Mouse (Mus musculus): Measurements from ENCODE around the gene Wnt2. TPM values are rescaled to one million over a fixed set of nuclear protein-coding genes. Genes with fewer than 3 reads are reported as not detected.

Gene Wnt2
- total RNA-seq, 2 experiments from 2014 or later, result 6.7 to 6.8 TPM

DNA sequence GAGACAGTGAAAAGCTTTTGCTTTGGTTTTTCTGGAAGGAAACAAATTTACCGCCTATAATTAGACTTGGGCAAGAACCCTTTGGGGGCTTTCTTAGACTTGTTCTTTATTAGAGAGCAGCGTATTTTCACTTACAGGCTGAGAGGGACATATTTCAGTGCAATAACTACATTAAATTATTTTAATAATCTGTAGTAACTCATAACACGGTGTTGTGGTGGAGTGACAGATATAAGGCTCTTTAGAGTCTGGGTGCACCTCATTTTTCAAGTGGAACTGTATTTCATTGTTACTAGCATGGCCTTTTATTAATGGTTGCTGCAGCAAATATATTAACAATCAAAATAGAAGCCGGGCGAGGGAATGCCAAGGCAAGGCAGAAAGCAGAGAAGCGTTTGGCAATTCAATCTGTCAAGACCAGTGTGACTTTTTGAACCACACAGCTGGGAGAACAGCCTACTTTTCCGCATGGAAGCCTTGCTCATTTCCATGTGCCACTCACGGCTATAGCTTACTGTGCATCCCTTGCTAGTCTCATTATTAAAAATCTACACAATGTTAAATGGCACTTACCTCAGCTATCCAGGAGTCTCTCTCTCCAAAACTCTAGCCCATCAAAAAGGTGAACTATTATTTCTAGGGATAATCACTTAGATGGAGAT lies 6.1 kb downstream of the Wnt2 start:
- intact Hi-C loops (cut with DNase I), result no loop called here
- Histone ChIP-seq H3K4me3 (no peak overlapping the region), H3K27ac (no peak overlapping the region)
- no peak for TF ChIP-seq CTCF (IDR thresholded peaks at IDR 0.05)
- no peak for DNase-seq (ENCODE audit: extremely low spot score in 1 of 2, low spot score in 2 of 2)

DNA sequence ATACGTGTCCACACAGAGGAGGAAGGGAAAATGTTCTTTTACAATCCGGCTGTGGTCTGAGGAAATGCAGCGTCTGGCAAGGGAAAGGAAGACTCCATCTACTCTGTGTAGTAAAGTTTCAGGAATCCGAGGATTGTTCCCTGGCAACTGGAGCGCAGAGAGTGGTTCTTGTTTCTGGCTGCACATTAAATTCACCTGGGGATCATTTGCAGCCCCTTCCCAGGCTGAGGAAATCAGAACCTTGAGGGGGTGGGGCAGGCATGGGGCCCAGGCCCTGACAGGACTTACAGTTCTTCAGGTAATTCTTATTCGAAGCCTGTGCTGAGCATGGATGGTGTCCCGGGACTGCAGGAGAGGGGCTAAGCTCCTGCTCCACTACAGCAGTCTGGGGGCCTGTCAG lies 17.0 kb downstream of the Wnt2 start:
- intact Hi-C loops (cut with DNase I), result no loop called here
- no peak for DNase-seq (ENCODE audit: extremely low spot score in 1 of 2, low spot score in 2 of 2)
- TF ChIP-seq CTCF (IDR thresholded peaks at IDR 0.05), result no peak
- Histone ChIP-seq H3K27ac (no peak overlapping the region), H3K4me3 (no peak overlapping the region)

DNA sequence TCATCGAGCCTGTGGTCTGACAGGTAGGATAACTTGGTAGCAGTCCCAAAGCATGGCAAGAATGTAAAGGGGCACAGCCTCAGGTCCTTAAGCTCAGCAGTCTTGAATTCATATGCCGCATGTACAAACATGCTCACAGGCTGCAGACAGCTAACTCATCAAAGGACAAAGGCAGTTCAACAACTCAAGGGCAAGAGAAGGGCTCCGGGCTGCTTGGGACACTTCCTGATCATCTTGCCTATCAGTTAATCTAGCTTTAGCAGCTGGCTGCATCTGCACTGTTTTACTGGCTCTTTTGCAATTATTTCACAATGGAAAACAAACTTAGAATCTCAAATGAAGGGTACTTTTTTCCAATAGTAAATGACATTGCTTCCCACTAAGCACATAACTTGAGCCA lies 23.0 kb downstream of the Wnt2 start:
- no peak for DNase-seq (ENCODE audit: extremely low spot score in 1 of 2, low spot score in 2 of 2)
- no peak for TF ChIP-seq CTCF (IDR thresholded peaks at IDR 0.05)
- intact Hi-C loops (cut with DNase I), result no loop called here
- H3K4me3 ChIP-seq, result no peak overlapping the region
- H3K27ac ChIP-seq, result no peak overlapping the region

DNA sequence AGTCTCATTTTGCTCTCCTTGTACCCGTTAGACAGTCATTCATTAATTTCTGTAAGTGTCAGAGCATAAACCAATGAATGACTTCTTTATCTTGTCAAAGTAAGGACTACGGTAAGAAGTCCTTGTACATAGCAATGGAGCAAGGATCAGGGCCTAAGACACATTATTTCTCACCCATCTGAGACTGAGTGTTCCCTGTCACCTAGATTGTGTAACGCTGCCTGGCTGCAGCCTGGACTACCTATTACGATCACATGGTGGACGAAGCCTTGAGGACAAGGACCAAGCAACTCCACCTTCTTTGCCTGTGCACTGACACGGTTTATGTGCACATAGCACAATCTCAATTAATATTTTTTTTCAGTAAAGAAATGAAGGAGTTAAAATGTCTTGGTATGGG lies 28.3 kb downstream of the Wnt2 start:
- H3K4me3 ChIP-seq, result no peak overlapping the region
- H3K27ac ChIP-seq, result no peak overlapping the region
- TF ChIP-seq CTCF (IDR thresholded peaks at IDR 0.05), result no peak
- intact Hi-C loops (cut with DNase I), result no loop called here
- no peak for DNase-seq (ENCODE audit: extremely low spot score in 1 of 2, low spot score in 2 of 2)

DNA sequence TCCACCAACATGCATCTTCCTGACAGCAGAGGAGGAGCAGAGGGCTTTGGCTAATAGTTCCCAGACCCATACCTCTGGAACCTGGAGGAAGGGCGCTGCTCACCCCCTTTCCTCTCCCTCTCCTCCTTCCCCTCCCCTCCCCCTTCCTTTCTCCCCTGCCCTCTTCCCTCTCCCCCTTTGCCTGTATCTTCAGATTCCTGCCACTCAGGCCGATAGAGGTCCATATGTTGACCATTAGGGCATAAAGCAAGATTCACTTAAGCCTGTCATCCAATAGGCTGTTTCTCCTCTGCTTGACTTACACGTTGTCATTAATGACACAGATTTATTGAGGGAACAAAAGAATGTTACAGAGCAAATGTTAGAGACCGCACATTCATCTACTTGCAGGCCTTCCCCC lies 31.9 kb downstream of the Wnt2 start:
- Histone ChIP-seq H3K4me3 (no peak overlapping the region), H3K27ac (no peak overlapping the region)
- intact Hi-C loops (cut with DNase I), result no loop called here
- DNase-seq (ENCODE audit: extremely low spot score in 1 of 2, low spot score in 2 of 2), result no peak
- no peak for TF ChIP-seq CTCF (IDR thresholded peaks at IDR 0.05)

DNA sequence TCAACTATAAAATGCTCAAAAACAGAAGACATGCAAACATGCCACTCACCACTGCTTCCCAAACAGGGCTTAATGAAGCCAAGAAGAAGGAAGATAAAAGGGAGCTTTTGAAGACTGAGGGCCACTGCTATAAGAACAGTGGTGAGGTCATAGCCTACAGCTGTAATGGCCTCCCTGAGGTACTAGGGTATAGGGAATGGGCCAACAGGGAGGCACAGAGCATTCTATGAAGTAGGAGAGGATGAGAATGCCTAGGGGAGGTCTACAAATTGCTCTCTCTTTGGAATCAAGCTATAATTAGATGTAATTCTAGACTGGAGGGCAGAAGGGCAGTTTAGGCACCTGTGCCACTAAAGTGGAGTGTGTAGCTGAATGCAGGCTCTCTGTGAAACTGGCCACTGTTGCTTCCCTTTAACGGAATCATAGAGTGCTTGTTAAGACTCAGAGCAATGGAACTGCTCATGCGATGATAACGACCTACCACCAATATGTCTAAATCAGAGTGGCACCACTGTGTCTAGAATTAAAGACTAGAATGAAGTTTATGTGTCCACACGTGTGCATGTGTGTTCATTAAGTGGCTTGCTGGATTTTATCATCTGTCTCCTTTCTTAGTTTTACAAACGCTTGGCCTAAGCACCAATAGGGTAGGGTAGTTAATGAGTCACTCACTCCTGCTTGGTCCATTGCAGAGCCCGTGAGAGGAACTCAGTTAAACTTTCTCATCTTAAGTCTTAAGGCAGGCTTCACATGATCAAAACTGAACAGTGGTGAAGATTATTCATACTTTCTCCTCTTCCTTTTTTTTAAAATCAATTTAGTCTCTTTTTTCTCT lies 35.2 kb downstream of the Wnt2 start:
- no peak for TF ChIP-seq CTCF (IDR thresholded peaks at IDR 0.05)
- intact Hi-C loops (cut with DNase I), result no loop called here
- Histone ChIP-seq H3K4me3 (no peak overlapping the region), H3K27ac (no peak overlapping the region)
- no peak for DNase-seq (ENCODE audit: extremely low spot score in 1 of 2, low spot score in 2 of 2)

DNA sequence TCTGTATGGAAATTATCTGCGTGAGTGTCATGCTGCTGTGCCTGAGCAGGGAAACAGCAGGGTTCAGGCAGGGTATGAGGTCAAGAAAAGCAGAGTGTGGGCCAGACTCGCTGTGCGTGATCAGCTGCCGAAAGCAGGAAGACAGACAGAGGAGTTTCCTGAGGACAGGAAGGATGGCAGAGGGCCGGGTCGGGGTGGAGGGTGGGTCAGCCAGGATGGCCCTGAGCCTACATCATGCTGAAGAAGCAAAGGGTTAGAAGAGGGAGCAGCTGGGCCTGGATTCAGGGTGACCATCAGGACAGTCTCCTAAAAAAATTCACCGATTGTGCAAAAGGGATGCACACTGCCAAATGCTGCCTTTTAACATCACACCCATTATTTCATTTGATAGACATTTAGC lies 38.8 kb downstream of the Wnt2 start:
- H3K4me3 ChIP-seq, result no peak overlapping the region
- TF ChIP-seq CTCF (IDR thresholded peaks at IDR 0.05), result no peak

DNA sequence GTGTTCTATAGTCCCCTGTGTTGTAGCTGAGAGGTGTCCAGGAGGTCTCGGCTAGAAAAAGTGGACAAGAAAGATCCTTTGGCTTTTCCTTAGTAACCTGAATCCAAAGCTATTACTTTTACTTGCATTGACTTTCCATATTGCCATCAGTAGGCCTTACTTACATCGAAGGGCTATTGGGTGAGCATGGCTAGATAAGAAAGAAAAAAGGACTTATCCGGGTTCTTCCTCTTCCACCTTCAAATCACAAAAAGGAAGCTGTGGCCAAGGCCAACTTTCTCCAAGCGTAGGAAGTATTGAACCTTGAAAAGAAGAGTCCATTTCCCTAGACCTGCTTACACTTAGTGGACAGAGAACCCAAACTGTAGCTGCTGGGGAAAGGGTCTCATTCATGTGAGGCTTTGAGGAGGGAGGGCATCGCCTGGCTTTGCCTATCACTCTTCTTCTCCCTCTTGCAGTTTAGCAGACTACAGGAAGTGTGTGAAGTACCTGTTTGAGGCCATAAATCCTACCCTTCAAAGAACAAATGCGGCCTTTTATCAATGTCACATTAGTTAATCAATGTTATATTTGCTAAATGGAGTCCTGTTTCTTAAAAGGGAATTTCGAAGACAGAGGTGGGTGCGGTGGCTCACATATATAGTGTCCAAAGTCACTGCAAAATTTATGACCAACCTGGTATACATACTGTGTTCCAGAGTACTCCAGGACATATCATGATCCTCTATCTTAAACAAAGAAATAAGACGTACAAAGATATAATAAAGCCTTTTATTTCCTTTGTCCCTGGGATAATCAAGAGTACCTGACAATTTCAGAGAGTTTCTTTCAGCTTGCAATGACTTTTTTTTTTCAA lies 40.0 kb downstream of the Wnt2 start:
- Histone ChIP-seq H3K4me3 (no peak overlapping the region), H3K27ac (no peak overlapping the region)
- no peak for TF ChIP-seq CTCF (IDR thresholded peaks at IDR 0.05)
- DNase-seq (ENCODE audit: extremely low spot score in 1 of 2, low spot score in 2 of 2), result no peak
- intact Hi-C loops (cut with DNase I), result no loop called here

More for the DNA sequence above, 38.8 kb downstream of the Wnt2 start:
- no peak overlapping the region for H3K27ac ChIP-seq
- DNase-seq (ENCODE audit: extremely low spot score in 1 of 2, low spot score in 2 of 2), result no peak
- intact Hi-C loops (cut with DNase I), result no loop called here

DNA sequence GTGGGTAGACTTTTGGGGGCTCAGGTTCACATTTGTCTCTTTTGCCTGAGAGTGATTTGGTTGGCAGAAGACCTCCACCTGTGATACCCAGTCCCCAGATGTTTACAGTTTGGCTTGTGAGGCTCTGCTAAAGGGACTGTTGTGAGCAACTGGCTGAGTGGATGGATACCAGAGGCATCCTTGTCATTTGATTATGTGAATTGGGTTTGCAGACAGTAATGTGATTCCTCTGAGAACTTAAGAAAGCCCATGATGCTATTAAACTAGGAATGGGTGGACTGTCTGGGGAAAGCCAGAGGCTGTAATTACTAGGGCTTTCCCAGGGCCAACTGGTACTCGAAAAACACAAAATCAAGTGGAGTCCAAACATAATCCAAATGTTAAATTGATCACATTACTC lies 51.0 kb downstream of the Wnt2 start:
- intact Hi-C loops (cut with DNase I), result loop anchor here (5.0 kb wide), 2 partner anchors 67 to 117 kb away; no protein-coding TSS in a partner anchor
- no peak for DNase-seq (ENCODE audit: extremely low spot score in 1 of 2, low spot score in 2 of 2)
- H3K4me3 ChIP-seq, result no peak overlapping the region
- H3K27ac ChIP-seq, result no peak overlapping the region
- no peak for TF ChIP-seq CTCF (IDR thresholded peaks at IDR 0.05)

DNA sequence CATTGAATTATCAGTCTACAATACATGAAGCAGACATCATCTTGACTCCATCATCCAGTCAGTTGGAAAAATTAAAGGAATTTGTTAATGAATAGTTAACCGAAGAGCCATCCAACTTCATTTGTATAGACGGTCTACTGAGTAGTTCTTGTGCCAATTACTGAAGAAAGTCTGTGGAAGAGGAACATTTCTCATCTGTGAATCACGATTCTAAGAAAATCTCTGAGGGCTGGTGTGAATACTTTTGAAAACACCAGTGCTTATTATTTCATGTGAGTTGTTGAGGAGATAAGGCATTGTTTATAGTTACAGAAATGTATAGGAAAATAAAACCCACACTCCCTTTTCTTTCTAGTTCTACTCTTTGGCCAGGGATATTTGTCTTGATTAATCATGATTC lies 51.5 kb downstream of the Wnt2 start:
- no peak for TF ChIP-seq CTCF (IDR thresholded peaks at IDR 0.05)
- intact Hi-C loops (cut with DNase I), result loop anchor here (5.0 kb wide), 2 partner anchors 67 to 117 kb away; no protein-coding TSS in a partner anchor
- no peak for DNase-seq (ENCODE audit: extremely low spot score in 1 of 2, low spot score in 2 of 2)
- no peak overlapping the region for H3K4me3 ChIP-seq
- H3K27ac ChIP-seq, result no peak overlapping the region

DNA sequence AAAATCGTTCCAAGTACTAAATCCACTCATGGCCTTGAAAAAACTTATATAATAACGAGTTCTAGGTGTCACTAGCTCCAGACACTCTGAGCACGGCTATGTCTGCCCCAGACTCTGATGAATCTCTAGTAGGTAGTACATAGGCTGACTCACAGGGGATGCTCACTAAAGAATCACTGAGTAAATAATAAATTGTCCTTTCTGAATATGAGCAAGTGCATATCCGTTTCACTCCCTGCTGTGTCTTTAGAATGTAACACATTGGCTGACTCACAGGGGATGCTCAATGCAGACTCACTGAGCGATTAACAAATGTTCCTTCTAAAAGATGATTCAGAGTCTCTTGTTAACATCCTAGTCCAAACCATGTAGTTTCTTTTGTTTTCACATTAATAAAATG lies 52.1 kb downstream of the Wnt2 start:
- H3K4me3 ChIP-seq, result no peak overlapping the region
- DNase-seq (ENCODE audit: extremely low spot score in 1 of 2, low spot score in 2 of 2), result no peak
- intact Hi-C loops (cut with DNase I), result loop anchor here (5.0 kb wide), 2 partner anchors 66 to 116 kb away; no protein-coding TSS in a partner anchor
- no peak overlapping the region for H3K27ac ChIP-seq
- no peak for TF ChIP-seq CTCF (IDR thresholded peaks at IDR 0.05)

DNA sequence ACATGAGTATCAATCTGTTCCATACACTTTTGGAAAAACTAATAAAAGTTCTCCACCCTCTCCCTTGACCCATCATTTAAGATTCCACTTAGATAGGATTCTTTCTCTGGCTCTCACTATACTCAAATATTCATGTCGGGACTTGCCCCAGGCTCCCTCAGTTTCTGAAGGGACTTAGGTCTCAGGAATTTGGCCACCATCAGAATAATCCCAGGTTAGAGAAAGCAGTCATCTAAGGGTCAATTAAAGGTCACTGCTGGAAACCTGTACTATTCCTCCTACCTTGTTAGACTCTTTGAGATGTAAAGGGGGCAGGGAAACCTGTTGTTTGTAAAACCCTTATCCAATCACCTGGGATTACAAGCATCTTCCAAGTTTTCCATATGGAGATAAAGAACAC lies 53.2 kb downstream of the Wnt2 start:
- no peak for DNase-seq (ENCODE audit: extremely low spot score in 1 of 2, low spot score in 2 of 2)
- no peak for TF ChIP-seq CTCF (IDR thresholded peaks at IDR 0.05)
- intact Hi-C loops (cut with DNase I), result loop anchor here (5.0 kb wide), 2 partner anchors 65 to 115 kb away; no protein-coding TSS in a partner anchor
- no peak overlapping the region for H3K4me3 ChIP-seq
- H3K27ac ChIP-seq, result no peak overlapping the region

Measured in left cerebral cortex, adult 2 months (tissue).